Mouse (Mus musculus) left cerebral cortex, adult 18-20 months (tissue): ENCODE data around the gene Gm10964. TPM values are rescaled to one million over a fixed set of nuclear protein-coding genes. Genes with fewer than 3 reads are reported as not detected.
"Not testable (repeated sequence)": the region's sequence is repeated elsewhere in the genome, so short reads cannot be mapped to it uniquely, and the experiment has no call there.

Experiments
- DNase-seq, 2 experiments: peaks; one replicate each; pipeline ENCODE4 v3.0.0; 2021 to 2022; ENCODE audit warnings: low spot score in 2 of 2, mixed read lengths in 1 of 2
- total RNA-seq, 2 experiments: library from RNA; stranded (reverse); gene quantifications; 2 replicates each; pipeline ENCODE4 v1.2.3; 2021

Gm10964 gene
- total RNA-seq, 2 experiments from 2014 or later, result not detected

GRCm38 (mm10) chr3:103774009-103774408, 34.8 kb downstream of the Gm10964 start:
- no peak for DNase-seq

DNA sequence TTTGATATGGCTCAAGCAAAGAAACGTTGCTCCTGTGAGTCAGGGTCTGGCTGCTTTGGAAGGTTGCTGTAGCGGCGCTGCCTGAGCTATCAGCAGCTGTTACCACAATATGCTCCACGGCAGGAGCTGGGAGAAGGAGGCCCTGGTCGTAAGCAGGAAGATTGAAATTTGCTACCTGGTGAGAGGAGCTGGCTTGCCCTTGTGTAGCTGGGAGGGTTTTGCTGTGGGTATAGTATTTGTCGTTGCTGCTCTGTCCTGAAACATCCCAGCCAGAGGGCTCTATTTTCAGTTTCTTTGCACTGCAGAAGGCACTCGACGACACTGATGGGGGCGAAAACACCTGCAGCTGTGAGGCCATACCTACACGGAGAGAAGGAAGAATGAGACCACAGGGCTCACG, 38.8 kb downstream of the Gm10964 start:
- DNase-seq, result peak in 1 of 2 experiments; percentile 19

DNA sequence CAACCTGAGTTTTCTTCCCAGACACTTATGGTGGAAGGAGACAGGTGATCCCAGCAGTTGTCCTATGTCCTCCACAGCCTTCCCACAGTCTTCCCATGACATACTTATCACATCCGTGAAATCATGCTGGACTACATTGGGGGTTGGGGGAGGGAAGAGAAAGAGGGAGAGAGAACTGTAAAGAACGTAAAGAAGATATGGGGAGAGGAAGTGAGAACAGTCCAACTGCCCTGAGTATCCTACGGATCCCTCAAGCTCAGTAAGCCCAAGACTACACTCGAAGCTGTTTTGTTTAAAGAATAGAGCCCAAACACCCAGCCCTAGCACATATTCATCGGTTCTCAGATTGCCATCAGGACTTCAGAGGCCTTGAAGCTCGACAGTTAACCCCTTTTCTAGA, 39.5 kb downstream of the Gm10964 start:
- no peak for DNase-seq

DNA sequence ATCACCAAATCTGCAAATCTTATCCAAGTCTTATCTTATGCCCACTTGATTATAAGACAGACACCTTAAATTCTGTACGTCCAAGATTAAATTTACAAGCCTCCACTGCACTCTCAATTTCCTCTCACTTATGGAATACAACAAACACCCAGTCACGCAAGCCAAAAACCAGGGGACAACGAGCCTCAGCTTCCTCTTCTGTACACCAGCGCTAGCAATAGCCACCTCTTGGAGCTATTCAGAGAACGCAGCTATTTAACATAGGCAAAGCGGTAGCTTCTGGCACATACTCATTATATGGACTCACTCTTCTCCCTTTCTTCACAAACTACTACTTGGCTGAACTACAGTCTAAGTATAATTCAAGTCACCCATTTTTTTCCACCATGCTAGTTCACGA, 40.0 kb downstream of the Gm10964 start:
- no peak for DNase-seq

GRCm38 (mm10) chr3:103780271-103780670, 41.1 kb downstream of the Gm10964 start:
- DNase-seq, result peak; percentile 22 to 49

GRCm38 (mm10) chr3:103780777-103781176, 41.6 kb downstream of the Gm10964 start:
- DNase-seq, result no peak

DNA sequence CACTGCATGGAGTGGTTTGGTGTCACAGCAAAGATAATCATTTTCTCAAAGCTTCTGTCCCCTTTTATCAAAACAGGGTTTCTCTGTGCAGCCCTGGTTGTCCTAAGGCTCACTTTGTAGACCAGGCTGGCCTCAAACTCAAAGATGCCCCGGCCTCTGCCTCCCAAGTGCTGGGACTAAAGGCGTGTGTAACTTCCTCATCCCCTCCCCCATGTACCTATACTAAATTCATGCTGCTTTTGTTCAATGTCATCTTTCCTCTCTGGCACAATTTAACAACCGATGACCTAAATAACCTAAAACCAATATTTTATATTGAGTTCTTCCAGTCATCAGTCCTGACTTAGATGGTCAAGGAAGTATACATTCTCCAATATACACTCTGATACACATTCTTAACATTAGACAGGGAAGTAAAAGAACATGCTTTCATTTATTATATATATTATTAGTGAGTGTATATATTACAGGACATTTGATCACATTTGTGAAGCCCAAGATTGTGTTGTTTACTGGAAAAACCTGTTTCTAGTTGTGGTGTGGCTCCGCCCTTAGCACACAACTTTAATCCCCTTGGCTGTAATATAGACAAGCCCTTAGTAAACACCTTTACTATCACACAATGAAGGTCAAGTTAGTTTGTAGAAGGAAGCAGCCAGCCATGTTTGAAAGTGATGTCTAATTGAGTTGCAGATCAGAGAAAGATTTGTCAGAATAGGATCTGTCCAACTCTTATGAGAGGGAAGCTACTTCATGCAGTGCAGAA, 43.9 kb downstream of the Gm10964 start:
- no peak for DNase-seq

DNA sequence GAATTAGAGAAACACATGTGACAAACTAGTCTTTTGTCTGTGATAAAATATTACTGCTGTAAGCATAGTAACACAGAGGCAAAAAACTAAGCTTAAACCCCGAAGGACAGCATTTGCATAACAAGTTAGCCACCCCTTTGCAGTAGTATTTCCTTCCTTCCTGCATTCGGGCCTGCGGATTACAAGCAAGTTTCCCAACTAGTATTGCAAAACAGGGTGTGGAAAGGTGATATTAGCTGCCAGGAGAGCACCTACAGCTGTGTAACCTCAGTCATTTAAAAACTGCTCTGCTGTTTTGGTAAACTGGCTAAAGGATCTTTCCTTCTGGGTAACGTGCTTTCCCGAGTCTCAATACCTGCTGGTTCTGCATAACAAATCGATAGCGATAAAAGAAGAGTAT, 48.1 kb downstream of the Gm10964 start:
- DNase-seq, result no peak

DNA sequence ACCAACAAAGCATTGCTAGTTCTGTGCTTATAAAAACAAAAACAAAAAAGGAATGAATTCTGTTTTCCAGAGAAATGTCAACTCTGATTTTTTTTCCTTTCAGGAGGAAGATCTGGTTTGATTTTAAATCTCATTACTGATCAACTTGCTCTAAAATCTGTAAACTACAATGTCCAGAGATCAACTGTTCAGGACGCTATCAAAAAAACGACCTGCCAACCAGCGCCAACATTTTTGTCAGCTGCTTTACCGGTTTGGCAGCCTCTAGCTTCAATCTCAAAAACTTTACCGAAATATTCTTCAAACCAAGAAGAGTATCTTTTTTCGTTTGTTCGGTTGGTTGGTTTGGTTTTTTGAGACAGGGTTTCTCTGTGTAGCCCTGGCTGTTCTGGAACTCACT, 49.9 kb downstream of the Gm10964 start:
- no peak for DNase-seq

GRCm38 (mm10) chr3:103789891-103790345, 50.8 kb downstream of the Gm10964 start:
- peak in 1 of 2 experiments; percentile 31 for DNase-seq

- peak; percentile 25 to 31 for DNase-seq
Measured at GRCm38 (mm10) chr3:103790346-103791145, 51.4 kb downstream of the Gm10964 start.

GRCm38 (mm10) chr3:103791230-103792110, 52.3 kb downstream of the Gm10964 start, which contains the start of gene Hipk1:
TSS of gene Hipk1 (minus strand) at chr3:103791563.
- peak; percentile 93 to 96 for DNase-seq

GRCm38 (mm10) chr3:103792111-103792406, 52.9 kb downstream of the Gm10964 start:
- not testable (repeated sequence) for DNase-seq

GRCm38 (mm10) chr3:103792566-103792965, 53.4 kb downstream of the Gm10964 start:
- DNase-seq, result no peak

Other genes starting within 250 kb of the Gm10964 start
- 10 to 100 TPM; 15.6 to 17.8 TPM for gene Syt6, start 164.1 kb upstream of the Gm10964 start, total RNA-seq
- under 1 TPM in 1 of 2 experiments, not detected in 1; 0.45 TPM for gene Atg4a-ps, start 93.3 kb upstream of the Gm10964 start, total RNA-seq
- gene Olfml3, start 1.4 kb upstream of the Gm10964 start, total RNA-seq, result 10 to 100 TPM; 11.9 to 13.4 TPM
- gene Hipk1, start 52.2 kb downstream of the Gm10964 start, total RNA-seq, result 100 to 1,000 TPM; 117 to 124 TPM
- gene Dclre1b, start 70.1 kb downstream of the Gm10964 start, total RNA-seq, result 1 to 10 TPM; 5.9 to 7.8 TPM
- 10 to 100 TPM; 11.7 to 13.4 TPM for gene Ap4b1, start 70.2 kb downstream of the Gm10964 start, total RNA-seq
- gene Gm43064, start 70.2 kb downstream of the Gm10964 start, total RNA-seq, result under 1 TPM; 0.74 to 0.75 TPM
- under 1 TPM; 0.47 to 0.56 TPM for gene Bcl2l15, start 93.2 kb downstream of the Gm10964 start, total RNA-seq
- gene Ptpn22, start 120.4 kb downstream of the Gm10964 start, total RNA-seq, result 1 to 10 TPM; 1.0 to 1.3 TPM
- gene Rsbn1, start 174.8 kb downstream of the Gm10964 start, total RNA-seq, result 10 to 100 TPM; 25.5 to 28.7 TPM
- gene Phtf1, start 228.7 kb downstream of the Gm10964 start, total RNA-seq, result 10 to 100 TPM; 44.6 to 49.2 TPM